Mouse (Mus musculus) cerebellum, adult 2 months (tissue): ENCODE results near the gene D930020B18Rik.

ENCODE experiments used
- CTCF ChIP-seq: fragments of 200-500 bp; IDR thresholded peaks from 2 replicates; pipeline ENCODE4 v1.5.1; 2011; ENCODE audit warnings: low read depth, mild to moderate bottlenecking, control low read depth, low read length, moderate library complexity, borderline replicate concordance; ENCODE audit not compliant: insufficient read depth
- POLR2A ChIP-seq: fragments of 200-500 bp; IDR thresholded peaks from 2 replicates; pipeline ENCODE4 v1.6.1; 2011; ENCODE audit warnings: low read length, control low read depth, borderline replicate concordance; ENCODE audit not compliant: insufficient read depth

- TF ChIP-seq CTCF = no peak
- TF ChIP-seq POLR2A = no peak
Measured at GRCm38 (mm10) chr10:121716862-121717261, 75.5 kb downstream of the D930020B18Rik start.
